Mouse (Mus musculus) kidney, postnatal 14 days (tissue): ENCODE data around the gene Cdc42ep4.

Experiments used
- DNase-seq: peaks from one replicate; pipeline ENCODE4 v3.0.0; 2022; ENCODE audit warnings: mixed read lengths

The Cdc42ep4 gene

GRCm38 (mm10) chr11:113717767-113718424, 33.8 kb downstream of the Cdc42ep4 start:
- no peak for DNase-seq

GRCm38 (mm10) chr11:113716132-113716531, 35.5 kb downstream of the Cdc42ep4 start:
- no peak for DNase-seq

- no peak for DNase-seq
Measured at GRCm38 (mm10) chr11:113715078-113715674, 36.5 kb downstream of the Cdc42ep4 start.

GRCm38 (mm10) chr11:113711061-113711460, 40.6 kb downstream of the Cdc42ep4 start:
- DNase-seq: no peak

- no peak for DNase-seq
Measured at GRCm38 (mm10) chr11:113710257-113710777, 41.4 kb downstream of the Cdc42ep4 start.

- DNase-seq: peak; percentile 50
Measured at GRCm38 (mm10) chr11:113709731-113710256, 41.9 kb downstream of the Cdc42ep4 start, which contains the start of gene Cpsf4l. Cpsf4l (minus strand) TSS chr11:113710017.

GRCm38 (mm10) chr11:113709272-113709671, 42.4 kb downstream of the Cdc42ep4 start:
- no peak for DNase-seq

GRCm38 (mm10) chr11:113708629-113709213, 43.0 kb downstream of the Cdc42ep4 start:
- no peak for DNase-seq

GRCm38 (mm10) chr11:113705966-113706652, 45.6 kb downstream of the Cdc42ep4 start:
- no peak for DNase-seq

- DNase-seq: peak; percentile 83
Measured at GRCm38 (mm10) chr11:113703758-113704157, 47.9 kb downstream of the Cdc42ep4 start.

- no peak for DNase-seq
Measured at GRCm38 (mm10) chr11:113699643-113700042, 52.0 kb downstream of the Cdc42ep4 start.

GRCm38 (mm10) chr11:113698013-113698545, 53.6 kb downstream of the Cdc42ep4 start:
- DNase-seq: peak; percentile 82

GRCm38 (mm10) chr11:113697571-113697970, 54.1 kb downstream of the Cdc42ep4 start:
- no peak for DNase-seq

- no peak for DNase-seq
Measured at GRCm38 (mm10) chr11:113691851-113692250, 59.8 kb downstream of the Cdc42ep4 start.

- DNase-seq: peak; percentile 52
Measured at GRCm38 (mm10) chr11:113691318-113691717, 60.4 kb downstream of the Cdc42ep4 start.

GRCm38 (mm10) chr11:113690506-113690905, 61.2 kb downstream of the Cdc42ep4 start:
- DNase-seq: no peak

GRCm38 (mm10) chr11:113687031-113687430, 64.7 kb downstream of the Cdc42ep4 start:
- no peak for DNase-seq

GRCm38 (mm10) chr11:113684707-113685426, 66.8 kb downstream of the Cdc42ep4 start:
- no peak for DNase-seq

GRCm38 (mm10) chr11:113683957-113684706, 67.5 kb downstream of the Cdc42ep4 start, which contains the start of the genes Fam104a and D11Wsu47e:
Fam104a (minus strand) TSS chr11:113684155.
D11Wsu47e (plus strand) TSS chr11:113684412.
- peak; percentile 97 for DNase-seq

GRCm38 (mm10) chr11:113683627-113683956, 68.1 kb downstream of the Cdc42ep4 start:
- DNase-seq: no peak
